Mouse (Mus musculus) adrenal gland, adult 2 months (tissue): ENCODE measurements around the gene Ccdc188. TPM values are rescaled to one million over a fixed set of nuclear protein-coding genes. Genes with fewer than 3 reads are reported as not detected.

Source experiments
- DNase-seq: peaks from one replicate; pipeline ENCODE4 v3.0.0; 2021
- polyA plus RNA-seq: library from polyadenylated mRNA; depleted of rRNA; stranded (reverse); fragments of >200 nt; gene quantifications from 2 replicates; pipeline ENCODE4 v1.2.3, GENCODE M21; 2012; rRNA removed
- total RNA-seq, 2 experiments: library from RNA; stranded (reverse); gene quantifications; 2 replicates each; pipeline ENCODE4 v1.2.3; 2021

The Ccdc188 gene
- total and polyA plus RNA-seq, 3 experiments = not detected

DNA sequence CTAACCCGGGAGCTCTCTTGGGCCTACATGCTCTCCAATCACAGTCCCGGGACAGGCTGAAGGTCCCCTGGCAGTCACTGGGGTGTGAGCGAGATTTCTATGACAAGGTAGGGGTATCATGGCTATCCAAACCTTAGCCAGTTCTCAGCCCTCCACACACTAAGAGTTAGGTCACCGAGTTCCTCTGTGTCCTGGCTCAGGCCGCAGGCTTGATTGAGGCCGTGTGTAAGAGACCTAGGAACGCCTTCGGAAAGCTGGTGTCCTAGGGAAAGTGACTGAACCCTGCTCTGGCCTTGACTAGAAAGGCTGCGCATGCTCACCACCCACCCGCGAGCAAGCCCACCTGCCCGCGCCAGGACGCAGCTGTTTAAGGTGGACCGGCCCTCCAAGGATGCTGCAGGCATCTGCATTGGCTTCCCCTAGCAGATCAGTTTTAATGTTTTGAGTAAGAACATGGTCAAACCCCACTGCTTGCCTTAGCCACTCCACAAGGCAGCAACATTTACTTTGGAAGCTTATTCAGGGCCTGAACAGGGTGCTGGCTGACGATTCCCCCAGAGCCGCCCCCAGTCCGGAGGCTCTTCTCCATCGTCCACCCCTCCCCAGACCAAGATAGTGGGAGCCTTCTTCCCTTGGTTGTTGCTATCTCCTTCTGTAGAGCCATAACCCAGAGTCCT, 17.8 kb downstream of the Ccdc188 start:
- DNase-seq = peak; percentile 84

DNA sequence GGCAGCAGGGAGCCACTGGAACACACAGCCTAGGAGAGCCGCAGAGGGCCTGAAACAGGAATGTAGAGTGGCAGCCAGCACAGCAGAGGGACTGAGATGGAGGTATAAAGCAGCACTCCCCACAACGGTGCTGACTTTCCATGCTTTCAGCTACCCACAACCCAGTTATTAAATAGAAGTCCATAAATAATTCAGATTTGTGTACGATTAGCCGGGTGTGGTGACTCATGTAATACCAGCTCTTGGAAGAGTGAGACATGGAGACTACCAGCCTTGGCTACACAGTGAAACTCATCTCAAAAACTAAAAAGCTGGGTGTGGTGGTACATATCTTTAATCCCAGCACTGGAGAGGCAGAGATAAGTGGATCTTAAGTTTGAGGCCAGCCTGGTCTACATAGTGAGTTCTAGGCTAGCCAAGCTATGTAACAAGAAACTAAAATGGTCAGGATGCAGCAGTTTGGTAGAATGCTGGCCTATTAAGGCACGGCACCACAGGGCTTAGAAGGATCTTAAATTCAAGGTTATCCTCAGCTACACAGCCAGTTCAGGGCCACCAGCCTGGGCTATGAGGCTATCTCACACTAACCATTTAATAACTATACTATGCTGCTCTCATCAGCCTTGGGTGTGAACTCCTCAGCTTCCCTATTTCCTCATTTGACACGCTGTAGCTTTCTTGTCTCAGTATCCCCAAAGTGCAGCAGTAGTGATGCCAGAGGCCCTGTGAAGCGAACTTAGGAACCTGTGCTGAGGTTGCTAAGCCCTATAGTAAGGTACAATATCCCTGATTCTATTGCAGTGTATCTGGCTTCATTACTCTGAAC, 19.2 kb downstream of the Ccdc188 start:
- DNase-seq = peak; percentile 43

DNA sequence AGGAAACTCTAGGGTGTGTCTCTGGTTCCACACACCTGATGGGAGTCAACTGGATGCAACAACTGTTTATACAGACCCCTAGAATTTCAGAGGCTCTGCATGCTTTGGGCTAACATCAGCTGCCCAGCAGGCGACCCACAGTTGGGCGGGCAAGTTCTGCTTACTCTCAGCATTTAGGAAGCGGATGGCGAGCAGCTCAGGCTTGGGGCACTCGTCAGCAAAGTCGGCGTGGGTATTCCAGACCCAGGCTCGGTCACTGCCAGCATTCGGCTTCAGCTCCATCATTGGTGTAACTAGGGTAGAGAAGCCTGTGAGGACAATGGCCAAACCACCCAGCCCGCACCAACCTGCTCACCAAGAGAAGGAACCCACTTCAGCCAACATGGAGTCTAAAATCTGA, 23.9 kb downstream of the Ccdc188 start:
- DNase-seq = no peak

DNA sequence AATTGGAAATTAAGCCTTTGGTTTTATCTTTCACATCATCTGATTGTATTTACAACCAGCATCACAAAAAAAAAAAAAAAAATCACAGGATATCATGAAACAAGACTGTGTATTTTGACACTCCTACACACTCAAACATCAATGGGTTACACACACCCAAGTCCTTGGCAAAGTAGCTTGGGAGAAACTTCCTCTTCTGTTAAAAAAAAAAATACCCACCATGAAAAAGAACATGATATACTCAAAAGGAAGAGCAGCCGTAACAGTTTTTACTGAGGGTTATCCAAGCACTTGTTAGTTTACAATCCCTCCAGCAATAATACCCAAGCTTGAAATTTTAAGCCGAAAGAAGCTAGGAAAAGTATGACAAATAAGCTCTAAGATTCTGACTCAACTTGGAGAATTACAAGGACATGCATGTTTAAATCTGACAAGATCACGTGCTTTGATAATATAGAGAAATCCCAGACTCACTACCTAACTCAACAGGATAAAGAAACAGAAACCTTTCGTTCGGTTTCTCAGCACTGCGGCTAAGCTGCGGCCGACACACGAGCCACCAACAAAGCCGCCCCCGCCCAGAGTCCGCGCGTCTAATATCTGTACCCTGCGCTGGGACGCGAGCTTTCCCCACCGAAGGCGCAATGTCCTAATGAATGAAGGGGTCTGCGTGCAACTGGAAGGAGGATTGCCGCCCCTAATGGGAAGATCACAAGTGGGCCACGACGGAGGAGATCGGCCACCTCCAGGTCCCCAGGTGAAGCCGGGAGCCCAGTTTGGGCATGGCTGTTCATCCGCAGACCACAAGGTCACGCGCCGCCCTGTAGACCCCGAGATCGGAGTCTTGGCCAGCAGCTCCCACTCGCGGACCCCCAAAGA, 30.1 kb downstream of the Ccdc188 start:
- no peak for DNase-seq

DNA sequence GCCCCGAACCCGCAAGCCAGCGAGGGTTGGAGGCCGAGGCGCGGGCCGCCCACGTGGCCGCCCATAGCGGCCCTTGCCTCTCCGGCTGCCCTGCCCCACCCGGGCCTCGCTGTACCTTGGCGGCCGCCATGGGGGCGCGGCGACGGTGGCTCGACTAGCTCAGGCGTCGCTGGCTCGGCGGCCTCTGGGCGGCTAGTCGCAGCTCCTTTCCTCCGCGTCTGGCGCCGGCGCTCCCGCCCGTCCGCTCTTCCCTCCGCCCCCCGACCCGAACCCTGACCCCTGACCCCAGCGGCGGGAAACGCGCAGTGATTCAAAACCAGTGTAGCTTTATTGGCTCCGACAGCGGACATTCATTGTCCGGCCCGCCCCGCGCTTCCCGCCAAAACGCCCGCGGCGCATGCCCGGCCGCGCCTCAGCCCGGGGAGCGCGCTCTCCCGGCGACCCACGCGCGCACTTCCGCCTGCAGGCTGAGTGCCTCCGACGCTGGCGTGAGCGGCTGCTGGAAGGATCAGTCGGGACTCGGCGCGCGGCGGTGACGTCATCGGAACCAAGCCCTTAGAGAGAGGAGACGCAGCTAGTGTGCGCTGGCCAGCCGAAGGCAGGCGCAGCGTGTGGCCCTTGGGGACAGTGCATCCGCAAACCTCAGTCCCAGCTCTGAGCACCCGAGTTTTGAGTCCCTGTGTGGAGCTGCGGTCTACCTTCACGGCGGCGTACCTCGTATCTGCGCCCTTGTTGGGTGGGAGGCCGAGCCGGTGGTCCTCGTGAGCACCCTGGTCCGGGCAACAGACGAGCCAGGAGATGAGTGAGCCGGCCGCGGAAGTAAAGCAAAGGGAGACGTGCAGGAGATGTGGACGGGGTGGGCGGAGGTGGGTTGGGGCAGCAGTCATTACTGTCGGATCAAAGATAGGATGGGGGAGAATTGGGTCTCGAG, 31.0 kb downstream of the Ccdc188 start, which contains the start of the genes Trmt2a and Ranbp1:
Gene Trmt2a, plus strand, starts transcription at position 247 of the 931 bp plus-strand sequence.
Gene Ranbp1, minus strand, starts transcription at position 300 of the 931 bp plus-strand sequence.
- DNase-seq = peak; percentile 99

DNA sequence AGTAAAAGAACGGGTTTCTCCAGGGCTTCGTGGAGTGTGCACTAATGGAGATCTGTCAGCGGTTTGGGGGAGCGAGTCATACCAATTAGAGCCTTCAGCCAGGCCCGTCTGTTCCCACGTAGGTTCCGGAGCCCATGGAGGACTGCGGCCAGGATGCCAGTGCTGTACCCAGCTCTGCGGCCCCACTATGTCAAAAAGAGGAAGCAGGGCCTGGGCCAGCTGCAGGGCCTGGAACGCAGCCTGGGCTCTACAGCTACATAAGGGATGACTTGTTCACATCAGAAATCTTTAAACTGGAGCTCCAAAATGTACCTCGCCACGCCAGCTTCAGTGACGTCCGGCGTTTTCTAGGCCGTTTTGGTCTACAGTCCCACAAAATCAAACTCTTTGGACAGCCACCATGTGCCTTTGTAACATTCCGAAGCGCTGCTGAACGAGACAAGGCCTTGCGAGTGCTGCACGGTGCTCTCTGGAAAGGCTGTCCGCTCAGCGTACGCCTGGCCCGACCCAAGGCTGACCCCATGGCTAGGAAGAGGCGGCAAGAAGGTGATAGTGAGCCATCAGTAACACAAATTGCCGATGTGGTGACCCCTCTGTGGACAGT, 31.8 kb downstream of the Ccdc188 start:
- peak; percentile 59 for DNase-seq

DNA sequence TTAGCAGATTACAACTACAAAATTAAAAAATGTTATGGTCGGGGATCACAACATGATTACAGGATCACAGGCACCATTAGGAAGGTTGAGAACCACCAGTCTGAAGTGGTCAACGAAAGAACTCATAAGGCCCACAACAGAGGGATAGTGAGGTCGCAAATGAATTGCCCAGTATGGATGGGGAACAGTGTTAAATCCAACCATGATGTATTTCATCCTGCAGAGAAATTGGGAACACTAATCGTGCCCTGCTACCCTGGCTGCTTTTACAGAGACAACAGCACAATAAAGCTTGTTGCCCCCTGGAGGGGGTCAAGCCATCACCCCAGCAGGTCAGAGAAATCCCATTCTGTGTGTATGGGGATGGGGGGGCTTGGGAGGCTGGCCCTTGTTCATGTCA, 32.6 kb downstream of the Ccdc188 start:
- DNase-seq = no peak

DNA sequence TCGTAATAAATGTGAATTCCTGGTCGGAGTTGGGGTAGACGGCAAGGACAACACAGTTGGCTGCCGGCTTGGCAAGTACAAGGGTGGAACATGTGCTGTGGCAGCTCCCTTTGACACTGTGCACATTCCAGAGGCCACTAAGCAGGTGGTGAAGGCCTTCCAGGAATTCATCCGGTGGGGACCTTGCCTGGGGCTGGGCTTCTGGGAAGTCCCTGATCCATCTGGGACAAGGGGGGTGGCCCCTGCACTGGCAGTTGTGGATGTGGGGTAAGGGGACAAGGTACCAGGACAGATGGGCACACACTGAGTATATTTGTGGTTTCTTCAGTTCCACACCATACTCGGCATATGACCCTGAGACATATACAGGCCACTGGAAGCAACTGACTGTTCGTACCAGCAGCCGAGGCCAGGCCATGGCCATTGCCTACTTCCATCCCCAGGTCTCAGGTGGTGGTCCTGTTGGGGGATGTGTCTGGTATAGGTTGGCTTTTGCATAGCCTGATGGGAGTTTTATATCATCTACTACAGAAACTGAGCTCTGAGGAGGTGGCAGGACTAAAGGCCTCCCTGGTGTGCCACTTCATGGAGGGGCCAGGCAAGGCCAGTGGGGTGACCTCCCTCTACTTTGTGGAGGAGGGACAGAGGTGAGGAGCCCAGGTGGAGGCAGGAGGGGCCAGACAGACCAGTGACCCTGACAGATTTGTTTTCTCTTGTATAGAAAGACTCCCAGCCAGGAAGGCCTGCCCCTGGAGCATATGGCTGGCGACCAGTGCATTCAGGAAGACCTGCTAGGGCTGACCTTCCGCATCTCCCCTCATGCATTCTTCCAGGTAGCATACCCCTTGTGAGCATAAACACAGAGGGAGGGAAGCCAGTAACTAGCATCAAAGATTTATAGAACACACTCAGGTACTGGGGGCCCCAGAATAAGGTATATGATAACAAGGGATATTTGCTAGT, 33.4 kb downstream of the Ccdc188 start:
- no peak for DNase-seq

DNA sequence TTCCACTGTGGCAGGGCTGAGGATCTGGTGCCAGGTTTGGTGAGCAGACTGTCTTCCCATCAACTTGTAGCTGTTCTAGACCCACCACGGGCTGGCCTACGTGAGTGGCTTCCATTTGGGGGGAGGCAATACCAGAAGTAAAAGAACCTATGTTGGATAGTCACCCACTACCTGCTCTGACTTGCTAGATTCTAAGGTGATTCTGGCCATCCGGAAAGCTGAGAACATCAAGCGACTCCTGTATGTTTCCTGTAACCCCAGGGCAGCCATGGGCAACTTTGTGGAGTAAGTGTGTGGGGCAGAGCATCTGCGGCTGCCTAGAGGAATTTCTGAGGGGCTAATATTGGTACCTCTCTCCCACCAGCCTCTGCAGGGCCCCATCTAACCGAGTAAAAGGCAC, 35.1 kb downstream of the Ccdc188 start:
- DNase-seq = no peak

DNA sequence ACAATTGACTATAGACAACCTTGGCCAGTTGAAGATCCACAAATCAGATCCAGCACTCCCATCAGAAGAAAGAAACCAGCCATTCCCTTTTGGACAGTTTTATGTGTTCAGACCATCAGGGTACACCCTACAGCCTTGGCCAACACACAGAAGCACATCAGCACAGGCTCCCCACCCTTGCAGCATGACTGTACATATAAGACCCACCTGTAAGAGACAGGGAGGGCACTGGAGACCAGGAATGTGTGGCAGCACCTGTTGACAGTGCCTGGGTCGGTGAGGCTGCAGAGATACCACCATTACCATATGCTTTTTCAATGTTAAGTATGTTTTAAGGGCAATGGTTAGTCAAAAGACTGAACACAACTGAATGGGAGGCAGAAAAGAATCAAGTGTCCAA, 36.2 kb downstream of the Ccdc188 start:
- no peak for DNase-seq

DNA sequence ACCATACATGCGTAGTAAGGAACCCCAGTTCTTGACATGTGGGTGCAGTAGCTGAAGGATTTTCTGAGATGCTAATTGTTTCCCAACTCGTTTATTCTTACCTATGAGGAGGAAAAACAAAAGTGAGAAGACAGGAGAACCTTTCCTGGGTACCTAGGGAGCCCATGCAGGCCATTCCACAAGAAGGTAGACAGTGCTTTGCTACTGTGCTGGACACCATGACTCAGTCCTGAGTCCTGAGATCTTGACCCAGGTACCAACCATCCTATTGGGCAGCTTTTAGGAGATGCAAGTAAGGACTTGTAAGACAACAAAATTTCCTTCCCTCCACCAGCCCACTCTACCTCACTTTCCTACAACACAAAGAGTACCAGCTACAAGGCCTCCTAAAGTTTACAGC, 40.5 kb downstream of the Ccdc188 start, which contains the start of gene Gm49776:
Gene Gm49776, minus strand, starts transcription at position 101 of the 400 bp plus-strand sequence.
- DNase-seq = no peak

DNA sequence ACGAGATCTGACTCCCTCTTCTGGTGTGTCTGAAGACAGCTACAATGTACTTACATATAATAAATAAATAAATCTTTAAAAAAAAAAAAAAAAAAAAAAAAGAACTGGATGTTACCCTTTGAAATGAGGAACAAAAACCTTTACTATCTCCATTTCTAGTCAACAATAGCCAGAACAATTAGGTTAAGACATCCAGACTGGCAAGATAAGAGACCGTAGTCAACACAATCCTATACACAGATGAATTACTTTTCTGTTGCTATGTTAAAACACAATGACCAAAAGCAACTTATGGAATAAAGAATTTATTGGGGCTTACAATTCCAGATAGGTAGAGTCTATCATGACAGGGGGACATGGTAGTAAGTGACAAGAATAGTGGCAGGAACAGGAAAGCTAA, 47.3 kb downstream of the Ccdc188 start:
- no peak for DNase-seq

DNA sequence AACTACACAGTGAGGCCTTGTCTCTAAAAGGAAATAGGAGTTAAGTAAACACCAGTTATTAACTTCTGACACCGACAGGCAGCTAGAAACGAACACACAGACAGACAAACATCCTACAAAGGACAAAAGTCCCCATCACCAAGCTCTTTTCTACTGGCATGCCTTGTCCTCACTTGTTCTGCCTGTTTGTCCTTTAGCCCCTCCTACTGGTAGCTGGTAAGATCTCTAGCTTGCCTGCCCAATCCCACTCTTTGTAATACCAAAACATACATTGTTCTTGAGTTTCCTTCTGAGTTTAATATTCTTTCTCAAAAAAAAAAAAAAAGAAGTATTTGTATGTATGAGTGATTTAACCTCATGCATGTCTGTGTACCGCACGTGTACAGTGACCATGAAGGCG, 50.5 kb downstream of the Ccdc188 start:
- no peak for DNase-seq

Other genes with a start within 250 kb of the Ccdc188 start
- not detected for gene Vpreb2, start 237.5 kb upstream of the Ccdc188 start, total RNA-seq
- gene Vpreb2, start 237.5 kb upstream of the Ccdc188 start, polyA plus RNA-seq = not detected in 2 replicates
- gene Dgcr6, start 165.0 kb upstream of the Ccdc188 start, total RNA-seq = 10 to 100 TPM; 71.3 to 75.7 TPM
- 127 and 132 TPM in 2 replicates for gene Dgcr6, start 165.0 kb upstream of the Ccdc188 start, polyA plus RNA-seq
- gene Prodh, start 127.7 kb upstream of the Ccdc188 start, total RNA-seq = 10 to 100 TPM; 30.2 to 46.7 TPM
- 68.7 and 99.1 TPM in 2 replicates for gene Prodh, start 127.7 kb upstream of the Ccdc188 start, polyA plus RNA-seq
- under 1 TPM; 0.14 to 0.23 TPM for gene Rtn4r, start 90.2 kb upstream of the Ccdc188 start, total RNA-seq
- gene Rtn4r, start 90.2 kb upstream of the Ccdc188 start, polyA plus RNA-seq = 0.58 and 0.90 TPM in 2 replicates
- 10 to 100 TPM; 23.3 to 23.8 TPM for gene Zdhhc8, start 17.3 kb downstream of the Ccdc188 start, total RNA-seq
- gene Zdhhc8, start 17.3 kb downstream of the Ccdc188 start, polyA plus RNA-seq = 182 and 191 TPM in 2 replicates
- gene Trmt2a, start 30.8 kb downstream of the Ccdc188 start, total RNA-seq = 10 to 100 TPM; 53.2 to 55.5 TPM
- 32.8 and 45.4 TPM in 2 replicates for gene Trmt2a, start 30.8 kb downstream of the Ccdc188 start, polyA plus RNA-seq
- 100 to 1,000 TPM; 139 to 162 TPM for gene Ranbp1, start 30.9 kb downstream of the Ccdc188 start, total RNA-seq
- 141 and 175 TPM in 2 replicates for gene Ranbp1, start 30.9 kb downstream of the Ccdc188 start, polyA plus RNA-seq
- 1 to 10 TPM in 1 of 2 experiments, not detected in 1; 2.7 TPM for gene Gm49776, start 40.4 kb downstream of the Ccdc188 start, total RNA-seq
- not detected in 2 replicates for gene Gm49776, start 40.4 kb downstream of the Ccdc188 start, polyA plus RNA-seq
- gene Dgcr8, start 71.4 kb downstream of the Ccdc188 start, total RNA-seq = 10 to 100 TPM; 23.3 to 27.3 TPM
- gene Dgcr8, start 71.4 kb downstream of the Ccdc188 start, polyA plus RNA-seq = 12.3 and 20.6 TPM in 2 replicates
- gene Tango2, start 130.2 kb downstream of the Ccdc188 start, total RNA-seq = 10 to 100 TPM; 36.1 to 37.1 TPM
- 40.6 and 51.1 TPM in 2 replicates for gene Tango2, start 130.2 kb downstream of the Ccdc188 start, polyA plus RNA-seq
- gene Arvcf, start 130.3 kb downstream of the Ccdc188 start, total RNA-seq = 10 to 100 TPM; 33.4 to 48.9 TPM
- gene Arvcf, start 130.3 kb downstream of the Ccdc188 start, polyA plus RNA-seq = 54.2 and 59.1 TPM in 2 replicates
- gene Txnrd2, start 208.5 kb downstream of the Ccdc188 start, total RNA-seq = 10 to 100 TPM; 73.3 TPM
- gene Txnrd2, start 208.5 kb downstream of the Ccdc188 start, polyA plus RNA-seq = 50.3 and 64.6 TPM in 2 replicates
- gene Comt, start 209.0 kb downstream of the Ccdc188 start, total RNA-seq = 100 to 1,000 TPM; 203 to 288 TPM
- 407 and 432 TPM in 2 replicates for gene Comt, start 209.0 kb downstream of the Ccdc188 start, polyA plus RNA-seq